Mouse (Mus musculus) kidney, postnatal 36 days (tissue): ENCODE measurements around the gene Tpgs1.
"Not testable (repeated sequence)": the region's sequence is repeated elsewhere in the genome, so short reads cannot be mapped to it uniquely, and the experiment has no call there.

Experiments
- DNase-seq, 2 experiments: peaks; one replicate each; pipeline ENCODE4 v3.0.0; 2021 to 2022; ENCODE audit warnings: mixed read lengths in 2 of 2

The Tpgs1 gene

GRCm38 (mm10) chr10:79693580-79694378, 24.6 kb downstream of the Tpgs1 start:
- DNase-seq: no peak

- DNase-seq: no peak
Measured at GRCm38 (mm10) chr10:79694379-79694655, 25.1 kb downstream of the Tpgs1 start.

GRCm38 (mm10) chr10:79695231-79696128, 26.3 kb downstream of the Tpgs1 start:
- DNase-seq: peak; percentile 79 to 93

GRCm38 (mm10) chr10:79696129-79696651, 27.0 kb downstream of the Tpgs1 start:
- DNase-seq: peak; percentile 20 to 43

- no peak for DNase-seq
Measured at GRCm38 (mm10) chr10:79697916-79698315, 28.7 kb downstream of the Tpgs1 start.

- DNase-seq: no peak
Measured at GRCm38 (mm10) chr10:79698459-79698858, 29.3 kb downstream of the Tpgs1 start.

GRCm38 (mm10) chr10:79700676-79701075, 31.5 kb downstream of the Tpgs1 start:
- no peak for DNase-seq

- DNase-seq: peak; percentile 53 to 60
Measured at GRCm38 (mm10) chr10:79701443-79702129, 32.4 kb downstream of the Tpgs1 start.

GRCm38 (mm10) chr10:79702970-79703369, 33.8 kb downstream of the Tpgs1 start:
- not testable (repeated sequence) for DNase-seq

GRCm38 (mm10) chr10:79703541-79703940, 34.4 kb downstream of the Tpgs1 start:
- no peak for DNase-seq

- DNase-seq: peak; percentile 99 to 100
Measured at GRCm38 (mm10) chr10:79704065-79704969, 35.1 kb downstream of the Tpgs1 start, which contains the start of gene Bsg. TSS of gene Bsg (plus strand) at chr10:79704491.

GRCm38 (mm10) chr10:79704970-79705360, 35.8 kb downstream of the Tpgs1 start:
- DNase-seq: no peak

GRCm38 (mm10) chr10:79705951-79706350, 36.8 kb downstream of the Tpgs1 start:
- no peak for DNase-seq

- DNase-seq: peak; percentile 32 to 40
Measured at GRCm38 (mm10) chr10:79706406-79707094, 37.4 kb downstream of the Tpgs1 start.

- DNase-seq: no peak
Measured at GRCm38 (mm10) chr10:79707162-79707561, 38.0 kb downstream of the Tpgs1 start.

- DNase-seq: no peak
Measured at GRCm38 (mm10) chr10:79707759-79708158, 38.6 kb downstream of the Tpgs1 start.

GRCm38 (mm10) chr10:79708668-79709067, 39.5 kb downstream of the Tpgs1 start:
- DNase-seq: no peak

- no peak for DNase-seq
Measured at GRCm38 (mm10) chr10:79709307-79709706, 40.1 kb downstream of the Tpgs1 start.

- DNase-seq: peak; percentile 32 to 35
Measured at GRCm38 (mm10) chr10:79712029-79712428, 42.9 kb downstream of the Tpgs1 start.

GRCm38 (mm10) chr10:79712499-79713126, 43.4 kb downstream of the Tpgs1 start:
- peak; percentile 74 to 93 for DNase-seq

GRCm38 (mm10) chr10:79713163-79713562, 44.0 kb downstream of the Tpgs1 start:
- DNase-seq: no peak
